Mouse (Mus musculus): ENCODE measurements around the gene Rps16. TPM values are rescaled to one million over a fixed set of nuclear protein-coding genes. Genes with fewer than 3 reads are reported as not detected.

Gene Rps16
- polyA plus RNA-seq, 1 experiment from 2014 or later: 988 TPM

DNA sequence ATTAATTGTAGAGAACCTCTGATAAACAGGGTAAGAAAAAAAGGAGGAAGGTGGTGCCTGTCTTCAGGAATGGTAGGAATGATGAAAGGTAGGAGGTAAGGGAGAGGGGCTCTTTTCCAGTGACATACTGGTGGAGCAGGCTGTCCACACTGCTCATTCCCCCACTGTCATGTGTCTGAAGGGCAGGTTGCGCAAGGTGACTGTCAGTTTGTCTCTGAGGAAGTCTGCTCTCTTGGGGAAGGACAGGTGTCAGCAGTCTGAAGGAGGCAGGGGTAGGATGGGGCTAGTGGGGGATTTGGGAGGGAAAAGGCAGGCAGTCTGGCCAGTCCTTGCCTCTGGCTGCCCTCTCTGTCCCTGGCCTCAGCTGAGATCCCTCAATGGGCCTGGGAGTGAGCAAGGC lies 50.6 kb downstream of the Rps16 start:
- Histone ChIP-seq H3K36me3 (replicated peaks; ENCODE audit: control insufficient read depth, insufficient read depth, low read depth, low read length) (peaks cover 19% of the 10 kb centered on the region), H3K4me3 (ENCODE audit: low read depth, low read length) (no peak overlapping the region), H3K9ac (replicated peaks; ENCODE audit: low read length) (no peak overlapping the region), H3K27ac (replicated peaks; ENCODE audit: low read depth, low read length) (no peak overlapping the region), H3K27me3 (ENCODE audit: control insufficient read depth, insufficient read depth, low read length) (no peaks in the 10 kb centered on the region), H3K9me3 (replicated peaks; ENCODE audit: control insufficient read depth, low read length) (no peaks in the 10 kb centered on the region), H3K4me2 (ENCODE audit: low read depth, low read length) (no peak overlapping the region), H3K4me1 (ENCODE audit: control insufficient read depth, insufficient read depth, low read length) (no peaks in the 10 kb centered on the region)
- DNase-seq (ENCODE audit: low spot score) (no peak), ATAC-seq (replicated peaks; ENCODE audit: insufficient number of reproducible peaks, low FRiP score, low TSS enrichment, low read depth) (no peak)
- WGBS: 96% methylated on average over 1 of the region's 1 CpGs

DNA sequence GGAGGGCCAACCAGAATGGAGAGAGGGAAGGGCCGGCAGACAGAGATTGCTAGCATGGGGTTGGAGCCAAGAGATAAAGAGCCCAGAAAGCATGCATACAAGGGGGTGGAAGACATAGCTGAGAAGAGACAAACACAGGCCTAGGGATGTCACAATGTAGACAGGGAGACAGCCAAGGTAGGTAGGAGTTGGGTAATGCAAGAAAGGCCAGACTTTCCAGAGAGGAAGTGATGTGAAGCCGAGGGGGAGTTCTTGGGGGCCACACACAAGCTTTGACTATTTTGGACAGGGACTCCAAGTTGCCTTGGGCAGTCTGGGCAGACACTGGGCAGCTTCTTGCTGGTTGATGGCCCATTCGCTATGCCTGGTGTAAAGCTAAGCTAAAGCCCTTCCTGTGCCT lies 51.5 kb downstream of the Rps16 start:
- Histone ChIP-seq H3K27ac (replicated peaks; ENCODE audit: low read depth, low read length) (no peak overlapping the region), H3K9me3 (replicated peaks; ENCODE audit: control insufficient read depth, low read length) (no peaks in the 10 kb centered on the region), H3K27me3 (ENCODE audit: control insufficient read depth, insufficient read depth, low read length) (no peaks in the 10 kb centered on the region), H3K4me3 (ENCODE audit: low read depth, low read length) (no peak overlapping the region), H3K9ac (replicated peaks; ENCODE audit: low read length) (no peak overlapping the region), H3K4me2 (ENCODE audit: low read depth, low read length) (no peak overlapping the region), H3K4me1 (ENCODE audit: control insufficient read depth, insufficient read depth, low read length) (no peaks in the 10 kb centered on the region), H3K36me3 (replicated peaks; ENCODE audit: control insufficient read depth, insufficient read depth, low read depth, low read length) (peaks cover 25% of the 10 kb centered on the region)
- WGBS: 72% methylated on average over 3 of the region's 3 CpGs
- ATAC-seq (replicated peaks; ENCODE audit: insufficient number of reproducible peaks, low FRiP score, low TSS enrichment, low read depth): no peak
- no peak for DNase-seq (ENCODE audit: low spot score)

Other genes with a start within 250 kb of the Rps16 start
- 0.06 TPM in 1 of 2 replicates, not detected in the other for gene 9530053A07Rik, start 221.2 kb upstream of the Rps16 start, polyA plus RNA-seq (2014; fragmentation: Nextera tagmentation; extraction: Ambion mirVana)
- 40.5 and 46.6 TPM in 2 replicates for gene Fbl, start 180.9 kb upstream of the Rps16 start, polyA plus RNA-seq (2014; fragmentation: Nextera tagmentation; extraction: Ambion mirVana)
- gene Dyrk1b, start 171.2 kb upstream of the Rps16 start, polyA plus RNA-seq (2014; fragmentation: Nextera tagmentation; extraction: Ambion mirVana): 14.1 and 14.3 TPM in 2 replicates
- 10.4 and 19.9 TPM in 2 replicates for gene Eid2, start 82.8 kb upstream of the Rps16 start, polyA plus RNA-seq (2014; fragmentation: Nextera tagmentation; extraction: Ambion mirVana)
- gene Eid2b, start 72.9 kb upstream of the Rps16 start, polyA plus RNA-seq (2014; fragmentation: Nextera tagmentation; extraction: Ambion mirVana): 13.7 and 17.5 TPM in 2 replicates
- gene Selenov, start 59.5 kb upstream of the Rps16 start, polyA plus RNA-seq (2014; fragmentation: Nextera tagmentation; extraction: Ambion mirVana): not detected in 2 replicates
- 9.9 and 11.8 TPM in 2 replicates for gene Dll3, start 48.4 kb upstream of the Rps16 start, polyA plus RNA-seq (2014; fragmentation: Nextera tagmentation; extraction: Ambion mirVana)
- gene Timm50, start 38.6 kb upstream of the Rps16 start, polyA plus RNA-seq (2014; fragmentation: Nextera tagmentation; extraction: Ambion mirVana): 172 and 177 TPM in 2 replicates
- gene Supt5, start 11.9 kb upstream of the Rps16 start, polyA plus RNA-seq (2014; fragmentation: Nextera tagmentation; extraction: Ambion mirVana): 72.3 and 73.9 TPM in 2 replicates
- gene Plekhg2, start 21.9 kb downstream of the Rps16 start, polyA plus RNA-seq (2014; fragmentation: Nextera tagmentation; extraction: Ambion mirVana): 38.8 and 50.0 TPM in 2 replicates
- gene Zfp36, start 29.6 kb downstream of the Rps16 start, polyA plus RNA-seq (2014; fragmentation: Nextera tagmentation; extraction: Ambion mirVana): 4.7 and 5.5 TPM in 2 replicates
- 50.1 and 50.6 TPM in 2 replicates for gene Med29, start 42.1 kb downstream of the Rps16 start, polyA plus RNA-seq (2014; fragmentation: Nextera tagmentation; extraction: Ambion mirVana)
- gene Paf1, start 42.3 kb downstream of the Rps16 start, polyA plus RNA-seq (2014; fragmentation: Nextera tagmentation; extraction: Ambion mirVana): 80.0 and 81.4 TPM in 2 replicates
- gene Gmfg, start 86.8 kb downstream of the Rps16 start, polyA plus RNA-seq (2014; fragmentation: Nextera tagmentation; extraction: Ambion mirVana): 8.3 and 8.9 TPM in 2 replicates
- gene Lrfn1, start 101.3 kb downstream of the Rps16 start, polyA plus RNA-seq (2014; fragmentation: Nextera tagmentation; extraction: Ambion mirVana): 4.4 and 5.7 TPM in 2 replicates
- gene Ifnl2, start 159.8 kb downstream of the Rps16 start, polyA plus RNA-seq (2014; fragmentation: Nextera tagmentation; extraction: Ambion mirVana): not detected in 2 replicates
- gene Ifnl3, start 172.2 kb downstream of the Rps16 start, polyA plus RNA-seq (2014; fragmentation: Nextera tagmentation; extraction: Ambion mirVana): not detected in 2 replicates
- gene Sycn, start 190.2 kb downstream of the Rps16 start, polyA plus RNA-seq (2014; fragmentation: Nextera tagmentation; extraction: Ambion mirVana): not detected in 2 replicates
- gene Nccrp1, start 196.6 kb downstream of the Rps16 start, polyA plus RNA-seq (2014; fragmentation: Nextera tagmentation; extraction: Ambion mirVana): not detected in 2 replicates
- 29.4 and 30.9 TPM in 2 replicates for gene Samd4b, start 247.5 kb downstream of the Rps16 start, polyA plus RNA-seq (2014; fragmentation: Nextera tagmentation; extraction: Ambion mirVana)
- gene Pak4, start 247.5 kb downstream of the Rps16 start, polyA plus RNA-seq (2014; fragmentation: Nextera tagmentation; extraction: Ambion mirVana): 25.6 and 28.6 TPM in 2 replicates

All from embryonic facial prominence, embryonic 11.5 days (tissue).